Mouse (Mus musculus) embryonic facial prominence, embryonic 14.5 days (tissue): ENCODE data around the gene Slc17a8. TPM values are rescaled to one million over a fixed set of nuclear protein-coding genes. Genes with fewer than 3 reads are reported as not detected.

Experiments used
- ATAC-seq: fragments of 200-750 bp; cut with Nextera tagmentation; 2 replicates; pipeline ENCODE4 v1.8.0; 2017; ENCODE audit warnings: low read depth, moderate number of reproducible peaks, moderate TSS enrichment
- DNase-seq: peaks from one replicate; pipeline ENCODE4 v3.0.0-alpha.2; 2015; ENCODE audit warnings: low spot score
- H3K27ac ChIP-seq: fragments of 300-500 bp; sonication (generic); replicated peaks from 2 replicates; pipeline ENCODE4 v1.5.1; 2014; ENCODE audit warnings: low read depth, mild to moderate bottlenecking, low read length, moderate library complexity
- H3K27me3 ChIP-seq: fragments of 300-500 bp; sonication (generic); replicated peaks from 2 replicates; pipeline ENCODE4 v1.6.1; 2014; ENCODE audit warnings: low read length; ENCODE audit not compliant: control insufficient read depth, insufficient read depth
- H3K36me3 ChIP-seq: fragments of 300-500 bp; sonication (generic); 2 replicates; pipeline ENCODE4 v1.6.1; 2014; ENCODE audit warnings: low read length, mixed read lengths; ENCODE audit not compliant: control insufficient read depth, insufficient read depth
- H3K4me1 ChIP-seq: fragments of 300-500 bp; sonication (generic); 2 replicates; pipeline ENCODE4 v1.6.1; 2014; ENCODE audit warnings: antibody characterized with exemption, low read length; ENCODE audit not compliant: control insufficient read depth, insufficient read depth
- H3K4me2 ChIP-seq: fragments of 300-500 bp; sonication (generic); 2 replicates; pipeline ENCODE4 v1.6.1; 2014; ENCODE audit warnings: low read depth, mild to moderate bottlenecking, low read length, moderate library complexity, mixed read lengths
- H3K4me3 ChIP-seq: fragments of 300-500 bp; sonication (generic); 2 replicates; pipeline ENCODE4 v1.5.1; 2014; ENCODE audit warnings: low read depth, mild to moderate bottlenecking, low read length
- H3K9ac ChIP-seq: fragments of 300-500 bp; sonication (generic); 2 replicates; pipeline ENCODE4 v1.6.1; 2014; ENCODE audit warnings: low read depth, mild to moderate bottlenecking, low read length, moderate library complexity, mixed read lengths
- H3K9me3 ChIP-seq: fragments of 300-500 bp; sonication (generic); 2 replicates; pipeline ENCODE4 v1.6.1; 2016; ENCODE audit warnings: low read length; ENCODE audit not compliant: control insufficient read depth
- WGBS: fragments of 180-500 bp; shearing (Covaris S2); extraction: QIAGEN DNeasy Blood & Tissue Kit; methylation state at CpG from one replicate; pipeline ENCODE4 v1.1.7; 2014; 5-methylcytosine and 5-hydroxymethylcytosine counted together
- polyA plus RNA-seq: library from polyadenylated mRNA; unstranded; fragments of >200 nt; fragmentation: Nextera tagmentation; extraction: Ambion mirVana; gene quantifications from 2 replicates; pipeline ENCODE4 v1.2.1, GENCODE M21; 2014

Gene Slc17a8
- polyA plus RNA-seq, 1 experiment from 2014 or later, result 0.04 TPM

GRCm38 (mm10) chr10:89637001-89637400, 15.9 kb upstream of the Slc17a8 start:
- WGBS, result 89% methylated on average over 3 of the region's 3 CpGs
- no peak overlapping the region for H3K4me3 ChIP-seq
- DNase-seq, result no peak

DNA sequence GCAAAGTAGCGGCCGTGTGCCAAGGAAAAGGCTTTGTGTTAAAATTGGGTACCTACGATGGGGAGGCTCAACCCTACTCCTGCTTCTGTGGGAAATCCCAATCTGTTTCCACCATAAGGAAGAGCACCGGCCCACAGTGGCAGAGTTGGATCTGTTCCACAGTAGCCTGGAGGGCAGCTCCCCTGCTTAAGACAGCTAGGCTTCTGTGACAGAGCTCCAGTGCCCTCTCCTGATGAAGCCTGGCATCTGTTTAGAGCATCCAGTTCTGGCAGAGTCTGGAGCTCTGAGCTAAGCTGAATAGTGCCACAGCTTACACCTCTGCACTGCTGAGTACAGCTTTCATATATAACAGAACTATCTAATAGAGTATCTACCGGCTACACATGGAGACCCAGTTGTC, 14.0 kb upstream of the Slc17a8 start:
- no peaks in the 10 kb centered on the region for H3K27me3 ChIP-seq
- no peak overlapping the region for H3K9ac ChIP-seq
- no peak overlapping the region for H3K4me3 ChIP-seq
- H3K27ac ChIP-seq, result no peak overlapping the region
- WGBS, result 80% methylated on average over 5 of the region's 5 CpGs
- H3K36me3 ChIP-seq, result peaks cover 15% of the 10 kb centered on the region
- H3K4me2 ChIP-seq, result no peak overlapping the region
- ATAC-seq (no peak), DNase-seq (peak; percentile 10)
- H3K4me1 ChIP-seq, result no peaks in the 10 kb centered on the region
- no peaks in the 10 kb centered on the region for H3K9me3 ChIP-seq

More at GRCm38 (mm10) chr10:89637001-89637400, 15.9 kb upstream of the Slc17a8 start:
- H3K27ac ChIP-seq, result no peak overlapping the region
- no peak overlapping the region for H3K4me2 ChIP-seq
- no peak overlapping the region for H3K9ac ChIP-seq
- H3K4me1 ChIP-seq, result no peaks in the 10 kb centered on the region
- H3K36me3 ChIP-seq, result peaks cover 34% of the 10 kb centered on the region
- no peaks in the 10 kb centered on the region for H3K27me3 ChIP-seq
- ATAC-seq, result no peak
- H3K9me3 ChIP-seq, result no peaks in the 10 kb centered on the region

DNA sequence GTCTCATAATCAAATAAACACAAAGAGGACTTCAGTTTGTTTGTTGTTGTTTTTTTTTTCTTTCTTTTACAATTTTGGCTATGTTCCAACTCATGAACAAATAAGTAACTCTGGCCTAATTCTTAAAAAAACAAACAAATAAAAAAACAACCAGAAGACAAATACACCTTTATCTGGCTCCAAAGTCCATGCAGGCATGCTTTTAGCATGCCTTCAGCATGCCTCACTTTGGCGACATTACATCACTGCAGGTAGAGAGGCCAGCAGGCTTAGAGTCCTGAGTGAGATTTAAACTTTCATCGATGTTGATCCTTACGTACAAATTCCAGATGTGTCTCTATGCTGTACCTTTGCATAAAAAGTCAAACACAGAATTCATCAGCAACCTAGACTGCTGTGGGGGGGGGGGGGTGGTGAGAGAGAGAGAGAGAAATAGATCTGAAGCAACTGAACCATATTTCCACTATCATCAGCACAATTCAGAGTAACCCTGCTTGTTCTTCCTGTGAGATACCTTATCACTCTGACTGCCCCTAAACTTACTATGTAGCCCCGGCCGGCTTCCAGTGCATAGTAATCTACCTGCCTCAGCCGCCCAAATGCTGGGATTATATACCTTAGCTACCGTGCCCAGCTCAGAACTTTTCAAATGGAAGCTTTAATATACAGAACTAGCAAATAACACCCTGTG, 12.8 kb upstream of the Slc17a8 start:
- ATAC-seq, result no peak
- 88% methylated on average over 7 of the region's 7 CpGs for WGBS
- no peak for DNase-seq
- no peaks in the 10 kb centered on the region for H3K27me3 ChIP-seq
- H3K4me2 ChIP-seq, result no peak overlapping the region
- H3K4me3 ChIP-seq, result no peak overlapping the region
- H3K27ac ChIP-seq, result no peak overlapping the region
- no peaks in the 10 kb centered on the region for H3K9me3 ChIP-seq
- H3K36me3 ChIP-seq, result peaks cover 8% of the 10 kb centered on the region; the same call in 1 of the 2 replicates
- H3K4me1 ChIP-seq, result no peaks in the 10 kb centered on the region
- H3K9ac ChIP-seq, result no peak overlapping the region

DNA sequence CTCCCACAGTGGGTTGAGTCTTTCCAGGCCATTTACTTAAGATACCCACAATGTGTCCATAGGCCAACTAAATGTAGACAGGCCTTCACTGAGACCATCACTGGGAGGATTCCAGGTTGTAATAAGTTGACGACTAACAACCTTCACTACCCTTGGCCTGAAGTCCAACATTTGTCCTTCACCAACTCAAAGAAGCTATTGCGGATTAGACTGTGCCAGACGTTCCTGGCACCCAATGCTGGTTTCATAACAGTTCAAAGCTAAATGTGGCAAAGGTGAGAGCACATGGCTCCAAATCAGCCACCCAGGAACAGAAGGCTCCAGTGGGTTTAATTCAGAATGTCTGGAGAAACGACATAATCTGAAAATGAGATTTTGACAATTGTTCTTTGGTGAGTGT, 12.1 kb upstream of the Slc17a8 start:
- ATAC-seq, result no peak
- whole genome bisulfite sequencing, result 92% methylated on average over 4 of the region's 4 CpGs
- no peak overlapping the region for H3K4me2 ChIP-seq

DNA sequence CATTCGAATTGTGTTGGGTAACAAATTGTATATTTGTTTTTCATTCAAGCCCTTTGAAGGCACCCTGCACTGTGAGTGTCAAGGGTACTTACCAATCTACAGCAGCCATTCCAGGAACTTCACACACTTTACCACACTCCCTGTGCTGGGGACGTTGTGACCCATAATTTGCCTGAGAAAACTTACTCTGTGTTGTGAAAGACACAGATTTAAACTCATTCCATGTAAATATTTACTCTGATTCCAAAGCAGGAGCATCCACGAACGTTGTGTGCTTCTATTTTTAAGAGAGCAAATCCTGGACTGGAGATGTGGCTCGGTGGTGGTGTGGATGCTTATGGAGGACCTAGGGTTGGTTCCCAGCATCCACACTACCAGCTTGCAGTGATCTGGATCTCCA, 10.8 kb upstream of the Slc17a8 start:
- Histone ChIP-seq H3K4me3 (no peak overlapping the region), H3K9me3 (no peaks in the 10 kb centered on the region), H3K27ac (no peak overlapping the region), H3K36me3 (no peaks in the 10 kb centered on the region), H3K27me3 (no peaks in the 10 kb centered on the region), H3K4me2 (no peak overlapping the region), H3K9ac (no peak overlapping the region), H3K4me1 (no peaks in the 10 kb centered on the region)
- WGBS, result 64% methylated on average over 5 of the region's 5 CpGs
- ATAC-seq (no peak), DNase-seq (no peak)

More for the DNA sequence above, 12.1 kb upstream of the Slc17a8 start:
- H3K27ac ChIP-seq, result no peak overlapping the region
- H3K9me3 ChIP-seq, result no peaks in the 10 kb centered on the region
- 0 out of 2 replicates have a peak, but pooled peaks cover under 1% of the 10 kb centered on the region for H3K36me3 ChIP-seq
- no peaks in the 10 kb centered on the region for H3K27me3 ChIP-seq
- no peak overlapping the region for H3K9ac ChIP-seq
- DNase-seq, result no peak
- no peak overlapping the region for H3K4me3 ChIP-seq
- no peaks in the 10 kb centered on the region for H3K4me1 ChIP-seq

DNA sequence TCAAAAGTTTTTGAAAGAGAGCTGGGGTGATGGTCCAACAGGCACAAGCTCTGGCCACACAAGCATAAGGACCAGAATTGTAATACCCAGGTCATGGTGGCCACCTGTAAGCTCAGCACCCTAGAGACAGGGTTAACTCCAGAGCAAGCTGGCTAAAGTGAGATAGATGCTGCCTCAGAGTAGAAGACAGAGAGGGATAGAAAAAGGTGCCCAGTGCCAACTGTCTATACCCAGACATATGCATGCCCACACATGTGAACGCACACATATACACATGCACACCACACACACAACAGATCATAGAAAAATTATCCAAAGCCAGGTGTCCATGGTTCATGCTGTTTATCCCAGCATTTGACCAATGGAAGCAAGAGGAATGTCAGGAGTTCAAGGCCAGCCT, 9.5 kb upstream of the Slc17a8 start:
- WGBS, result 100% methylated on average over 1 of the region's 1 CpGs
- Histone ChIP-seq H3K9me3 (no peaks in the 10 kb centered on the region), H3K9ac (no peak overlapping the region), H3K4me2 (no peak overlapping the region), H3K4me3 (no peak overlapping the region), H3K27ac (no peak overlapping the region), H3K4me1 (no peaks in the 10 kb centered on the region), H3K27me3 (no peaks in the 10 kb centered on the region), H3K36me3 (no peaks in the 10 kb centered on the region)
- DNase-seq (no peak), ATAC-seq (peak; percentile 18; the same call in 1 of the 2 replicates)

GRCm38 (mm10) chr10:89630052-89630451, 9.0 kb upstream of the Slc17a8 start:
- WGBS, result 26% methylated on average over 3 of the region's 3 CpGs
- ATAC-seq, result peak; percentile 65; the same call in 1 of the 2 replicates

DNA sequence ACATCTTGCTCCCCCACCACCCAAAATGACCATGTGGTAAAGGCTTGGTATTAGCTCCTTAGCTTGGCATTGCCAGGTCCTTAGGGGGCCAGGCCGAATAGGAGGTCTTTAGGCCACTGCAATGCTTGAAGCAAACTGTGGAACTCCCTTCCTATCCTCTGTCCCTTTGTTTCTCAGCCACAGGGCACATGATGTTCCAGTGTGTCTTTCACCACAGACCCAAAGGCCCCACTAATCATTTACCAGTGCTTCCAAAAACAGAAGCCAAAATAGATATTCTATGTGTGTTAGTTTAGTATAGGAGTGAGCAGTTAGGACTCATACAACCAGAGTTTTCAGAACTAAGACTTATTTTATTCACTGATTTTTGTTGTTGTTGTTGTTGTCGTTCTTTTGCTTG, 5.7 kb upstream of the Slc17a8 start:
- Histone ChIP-seq H3K9ac (no peak overlapping the region), H3K4me1 (no peaks in the 10 kb centered on the region), H3K9me3 (no peaks in the 10 kb centered on the region), H3K4me2 (no peak overlapping the region), H3K36me3 (no peaks in the 10 kb centered on the region), H3K27me3 (no peaks in the 10 kb centered on the region), H3K4me3 (no peak overlapping the region), H3K27ac (no peak overlapping the region)
- DNase-seq, result no peak
- no peak for ATAC-seq
- 82% methylated on average over 2 of the region's 2 CpGs for WGBS

More at GRCm38 (mm10) chr10:89630052-89630451, 9.0 kb upstream of the Slc17a8 start:
- peak; percentile 86 for DNase-seq
- Histone ChIP-seq H3K9me3 (no peaks in the 10 kb centered on the region), H3K4me1 (no peaks in the 10 kb centered on the region), H3K27ac (no peak overlapping the region), H3K27me3 (no peaks in the 10 kb centered on the region), H3K4me3 (no peak overlapping the region), H3K36me3 (no peaks in the 10 kb centered on the region), H3K4me2 (no peak overlapping the region), H3K9ac (no peak overlapping the region)

DNA sequence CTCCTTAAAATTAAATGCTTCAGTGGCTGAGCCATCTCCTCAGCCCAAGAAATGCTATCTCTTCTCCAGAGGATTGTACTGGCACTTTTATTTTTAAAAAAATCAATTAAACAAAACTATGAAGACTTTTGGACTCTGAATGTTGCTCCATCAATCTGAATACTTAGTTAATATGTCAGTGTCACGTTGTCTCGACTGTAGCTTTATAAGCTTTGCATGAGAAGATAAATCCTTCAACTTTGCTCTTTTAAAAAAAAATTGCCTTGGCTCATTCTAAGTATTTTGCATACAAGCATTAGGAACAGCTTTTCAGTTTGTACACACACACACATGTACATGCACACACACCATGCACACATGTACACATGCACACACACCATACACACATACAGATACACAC, 3.1 kb upstream of the Slc17a8 start:
- Histone ChIP-seq H3K27me3 (no peaks in the 10 kb centered on the region), H3K9ac (no peak overlapping the region), H3K9me3 (no peaks in the 10 kb centered on the region), H3K4me2 (no peak overlapping the region), H3K36me3 (no peaks in the 10 kb centered on the region), H3K4me1 (no peaks in the 10 kb centered on the region), H3K4me3 (no peak overlapping the region), H3K27ac (no peak overlapping the region)
- DNase-seq (no peak), ATAC-seq (no peak)
- WGBS, result 92% methylated on average over 2 of the region's 2 CpGs
